Mouse (Mus musculus) lung, postnatal 0 days (tissue): ENCODE data around the gene Zar1l. TPM values are rescaled to one million over a fixed set of nuclear protein-coding genes. Genes with fewer than 3 reads are reported as not detected.

Experiments used
- ATAC-seq: fragments of 200-750 bp; cut with Nextera tagmentation; 2 replicates; pipeline ENCODE4 v1.8.0; 2017; ENCODE audit warnings: moderate library complexity
- DNase-seq: peaks from one replicate; pipeline ENCODE4 v3.0.0-alpha.2; 2016; ENCODE audit warnings: low spot score
- H3K27ac ChIP-seq: fragments of 300-500 bp; sonication (generic); 2 replicates; pipeline ENCODE4 v1.5.1; 2014; ENCODE audit warnings: antibody characterized with exemption, mild to moderate bottlenecking, low read length, mixed read lengths
- H3K27me3 ChIP-seq: fragments of 300-500 bp; sonication (generic); replicated peaks from 2 replicates; pipeline ENCODE4 v1.6.1; 2014; ENCODE audit warnings: low read length, mixed read lengths; ENCODE audit not compliant: insufficient read depth
- H3K36me3 ChIP-seq: fragments of 300-500 bp; sonication (generic); 2 replicates; pipeline ENCODE4 v1.6.1; 2014; ENCODE audit warnings: low read length, mixed read lengths; ENCODE audit not compliant: insufficient read depth
- H3K4me1 ChIP-seq: fragments of 300-500 bp; sonication (generic); 2 replicates; pipeline ENCODE4 v1.6.1; 2014; ENCODE audit warnings: antibody characterized with exemption, low read depth, low read length, mixed read lengths; ENCODE audit not compliant: insufficient read depth
- H3K4me2 ChIP-seq: fragments of 300-500 bp; sonication (generic); replicated peaks from 2 replicates; pipeline ENCODE4 v1.6.1; 2014; ENCODE audit warnings: low read depth, mild to moderate bottlenecking, low read length, moderate library complexity, mixed read lengths
- H3K4me3 ChIP-seq: fragments of 300-500 bp; sonication (generic); 2 replicates; pipeline ENCODE4 v1.5.1; 2014; ENCODE audit warnings: low read depth, low read length
- H3K9ac ChIP-seq: fragments of 300-500 bp; sonication (generic); replicated peaks from 2 replicates; pipeline ENCODE4 v1.6.1; 2014; ENCODE audit warnings: low read depth, mild to moderate bottlenecking
- H3K9me3 ChIP-seq: fragments of 300-500 bp; sonication (generic); 2 replicates; pipeline ENCODE4 v1.6.1; 2016; ENCODE audit warnings: low read length, mixed read lengths
- CTCF ChIP-seq: IDR thresholded peaks from 2 replicates; pipeline ENCODE4 v1.5.1; 2016; ENCODE audit warnings: antibody characterized with exemption, mild to moderate bottlenecking
- EP300 ChIP-seq: IDR thresholded peaks from 2 replicates; pipeline ENCODE4 v1.6.1; 2016; ENCODE audit warnings: antibody characterized with exemption, mild to moderate bottlenecking, control low read depth
- WGBS: fragments of 180-500 bp; shearing (Covaris S2); extraction: QIAGEN DNeasy Blood & Tissue Kit; methylation state at CpG from one replicate; pipeline ENCODE4 v1.1.7; 2014; 5-methylcytosine and 5-hydroxymethylcytosine counted together
- polyA plus RNA-seq: library from polyadenylated mRNA; unstranded; fragments of >200 nt; fragmentation: Nextera tagmentation; extraction: Ambion mirVana; gene quantifications from 2 replicates; pipeline ENCODE4 v1.2.1, GENCODE M21; 2015

Gene Zar1l
- polyA plus RNA-seq, 1 experiment from 2014 or later = not detected

GRCm38 (mm10) chr5:150465218-150465617 is 52.7 kb downstream of the Zar1l start:
- peak; percentile 9; the same call in 1 of the 2 replicates for ATAC-seq
- 10% methylated on average over 6 of the region's 6 CpGs for WGBS
- H3K4me3 ChIP-seq = no peak overlapping the region
- H3K27me3 ChIP-seq = no peaks in the 10 kb centered on the region
- TF ChIP-seq EP300 (peak; percentile 74), CTCF (no peak)
- H3K9ac ChIP-seq = no peak overlapping the region
- peak; percentile 71 for DNase-seq
- no peaks in the 10 kb centered on the region for H3K9me3 ChIP-seq
- 0 out of 2 replicates have a peak overlapping the region, but pooled peaks have one; percentile 14 for H3K4me2 ChIP-seq
- no peaks in the 10 kb centered on the region for H3K36me3 ChIP-seq
- peaks cover 4% of the 10 kb centered on the region; the same call in 1 of the 2 replicates for H3K4me1 ChIP-seq
- H3K27ac ChIP-seq = peak overlapping the region; percentile 75

- no peaks in the 10 kb centered on the region for H3K27me3 ChIP-seq
- no peak overlapping the region for H3K4me2 ChIP-seq
- H3K4me3 ChIP-seq = no peak overlapping the region
- no peak for TF ChIP-seq EP300
- no peak for TF ChIP-seq CTCF
- H3K27ac ChIP-seq = peak overlapping the region; percentile 75
- no peak for ATAC-seq
- no peak overlapping the region for H3K9ac ChIP-seq
- peaks cover 4% of the 10 kb centered on the region; the same call in 1 of the 2 replicates for H3K4me1 ChIP-seq
- no peak for DNase-seq
- WGBS = 53% methylated on average over 3 of the region's 3 CpGs
- H3K36me3 ChIP-seq = no peaks in the 10 kb centered on the region
- H3K9me3 ChIP-seq = no peaks in the 10 kb centered on the region
Measured at GRCm38 (mm10) chr5:150464721-150465120, 53.2 kb downstream of the Zar1l start.

GRCm38 (mm10) chr5:150459801-150460200 is 58.2 kb downstream of the Zar1l start:
- no peaks in the 10 kb centered on the region for H3K9me3 ChIP-seq
- no peaks in the 10 kb centered on the region for H3K36me3 ChIP-seq
- DNase-seq = no peak
- no peak overlapping the region for H3K4me2 ChIP-seq
- H3K27ac ChIP-seq = no peak overlapping the region
- peaks cover 6% of the 10 kb centered on the region; the same call in 1 of the 2 replicates for H3K4me1 ChIP-seq
- 86% methylated on average over 4 of the region's 4 CpGs for WGBS
- TF ChIP-seq CTCF (peak; percentile 51), EP300 (no peak)
- H3K9ac ChIP-seq = no peak overlapping the region
- H3K27me3 ChIP-seq = no peaks in the 10 kb centered on the region
- no peak for ATAC-seq
- no peak overlapping the region for H3K4me3 ChIP-seq

GRCm38 (mm10) chr5:150457904-150458739 is 59.8 kb downstream of the Zar1l start:
- no peaks in the 10 kb centered on the region for H3K27me3 ChIP-seq
- peak; percentile 53 for ATAC-seq
- no peaks in the 10 kb centered on the region; the same call in 1 of the 2 replicates for H3K9me3 ChIP-seq
- TF ChIP-seq CTCF (no peak), EP300 (peak; percentile 38; the same call in 1 of the 2 replicates)
- peak; percentile 72 for DNase-seq
- H3K4me3 ChIP-seq = peak overlapping the region; percentile 40
- peak overlapping the region; percentile 96 for H3K27ac ChIP-seq
- 24% methylated on average over 17 of the region's 17 CpGs for whole genome bisulfite sequencing
- no peaks in the 10 kb centered on the region for H3K36me3 ChIP-seq
- peaks cover 6% of the 10 kb centered on the region; the same call in 1 of the 2 replicates for H3K4me1 ChIP-seq
- H3K4me2 ChIP-seq = peak overlapping the region; percentile 59
- peak overlapping the region; percentile 54 for H3K9ac ChIP-seq

GRCm38 (mm10) chr5:150457165-150457903 is 60.6 kb downstream of the Zar1l start:
- Histone ChIP-seq H3K27ac (peak overlapping the region; percentile 96), H3K4me3 (peak overlapping the region; percentile 40), H3K4me2 (peak overlapping the region; percentile 59), H3K27me3 (no peaks in the 10 kb centered on the region), H3K9ac (peak overlapping the region; percentile 54), H3K36me3 (no peaks in the 10 kb centered on the region), H3K9me3 (no peaks in the 10 kb centered on the region; the same call in 1 of the 2 replicates), H3K4me1 (peaks cover 6% of the 10 kb centered on the region; the same call in 1 of the 2 replicates)
- ATAC-seq = peak; percentile 84
- peak; percentile 90 for DNase-seq
- TF ChIP-seq EP300 (peak; percentile 91), CTCF (no peak)
- 33% methylated on average over 17 of the region's 17 CpGs for WGBS

Other genes with a start within 250 kb of the Zar1l start
- 5.3 and 6.5 TPM in 2 replicates for gene Brca2, start 4.5 kb upstream of the Zar1l start, polyA plus RNA-seq
- 14.0 and 15.2 TPM in 2 replicates for gene N4bp2l1, start 79.0 kb upstream of the Zar1l start, polyA plus RNA-seq
- gene N4bp2l2, start 148.0 kb upstream of the Zar1l start, polyA plus RNA-seq = 36.7 and 37.1 TPM in 2 replicates
- 10.2 and 13.6 TPM in 2 replicates for gene Pds5b, start 155.6 kb upstream of the Zar1l start, polyA plus RNA-seq